Mouse (Mus musculus) left cerebral cortex, adult 11 months (tissue): ENCODE data around the gene Il17re.

Experiments
- DNase-seq: peaks from one replicate; pipeline ENCODE4 v3.0.0; 2022; ENCODE audit warnings: low spot score

Gene Il17re

DNA sequence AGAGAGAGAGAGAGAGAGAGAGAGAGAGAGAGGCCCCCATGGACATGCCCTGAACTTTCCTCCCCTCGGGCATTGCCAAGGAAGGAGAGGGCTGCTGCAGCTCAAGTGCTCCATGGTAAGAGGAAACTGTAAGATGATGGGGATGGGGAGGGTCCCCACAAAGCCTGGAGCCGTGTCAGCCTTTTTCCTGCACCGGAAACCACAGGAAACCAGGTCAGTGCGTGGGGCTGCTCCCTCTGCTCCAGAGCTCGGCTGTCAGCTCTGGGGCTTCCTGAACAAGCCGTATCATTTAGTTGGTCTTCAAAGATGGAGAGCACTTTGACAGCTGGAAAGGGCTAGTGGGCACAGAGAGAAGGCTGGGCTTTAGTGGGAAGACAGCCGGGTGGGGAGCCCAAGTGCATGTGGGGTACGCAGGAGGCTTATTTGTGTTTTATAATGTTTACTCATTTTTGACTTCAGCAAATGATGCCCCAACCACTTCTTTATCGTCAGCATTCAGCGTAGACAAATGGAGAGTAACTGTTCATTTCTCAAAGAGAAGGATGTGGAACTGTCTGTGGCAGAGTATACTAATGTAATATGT, at the start of gene Il17re:
TSS of gene Il17re (plus strand) at position 533 of the 583 bp plus-strand sequence.
- DNase-seq, result no peak

DNA sequence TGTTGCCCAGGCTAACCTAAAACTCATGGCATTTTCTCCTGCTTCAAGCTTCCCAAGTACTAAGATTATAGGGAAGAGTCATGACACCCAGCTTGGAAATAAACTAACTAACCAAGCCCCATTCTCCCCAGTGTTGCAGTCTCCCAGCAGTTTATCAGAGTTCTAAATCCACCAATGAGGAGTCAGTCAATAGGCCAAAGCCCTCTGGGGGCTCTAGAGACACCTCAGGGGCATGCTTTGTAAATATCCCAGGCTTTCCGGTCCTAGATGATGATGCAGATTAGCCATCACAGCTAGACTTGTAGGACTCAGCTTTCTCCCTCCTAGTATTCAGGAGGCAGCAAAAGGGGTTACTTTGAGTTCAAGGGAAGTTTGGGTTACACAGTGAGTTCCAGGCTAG, 48.3 kb upstream of the Il17re start:
- no peak for DNase-seq

DNA sequence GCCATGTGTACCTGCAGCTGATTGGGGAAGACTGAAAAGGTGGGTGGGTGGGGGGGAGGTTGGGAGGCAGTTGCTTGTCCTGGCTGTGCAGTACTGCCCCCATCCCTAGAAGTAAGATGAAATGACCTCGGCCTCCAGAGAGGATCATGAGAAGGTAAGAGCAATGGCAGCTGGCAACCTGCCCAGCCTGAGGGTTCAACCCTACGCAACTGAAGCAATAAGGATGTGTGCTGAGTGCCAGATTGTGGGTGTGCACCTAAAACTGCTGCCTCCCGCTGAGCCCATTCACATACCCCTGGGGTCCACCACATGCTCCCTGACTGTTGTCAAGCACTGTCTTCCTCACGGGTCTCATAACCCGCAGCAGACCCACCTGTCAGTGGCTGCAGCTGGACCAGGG, 41.9 kb upstream of the Il17re start:
- no peak for DNase-seq

DNA sequence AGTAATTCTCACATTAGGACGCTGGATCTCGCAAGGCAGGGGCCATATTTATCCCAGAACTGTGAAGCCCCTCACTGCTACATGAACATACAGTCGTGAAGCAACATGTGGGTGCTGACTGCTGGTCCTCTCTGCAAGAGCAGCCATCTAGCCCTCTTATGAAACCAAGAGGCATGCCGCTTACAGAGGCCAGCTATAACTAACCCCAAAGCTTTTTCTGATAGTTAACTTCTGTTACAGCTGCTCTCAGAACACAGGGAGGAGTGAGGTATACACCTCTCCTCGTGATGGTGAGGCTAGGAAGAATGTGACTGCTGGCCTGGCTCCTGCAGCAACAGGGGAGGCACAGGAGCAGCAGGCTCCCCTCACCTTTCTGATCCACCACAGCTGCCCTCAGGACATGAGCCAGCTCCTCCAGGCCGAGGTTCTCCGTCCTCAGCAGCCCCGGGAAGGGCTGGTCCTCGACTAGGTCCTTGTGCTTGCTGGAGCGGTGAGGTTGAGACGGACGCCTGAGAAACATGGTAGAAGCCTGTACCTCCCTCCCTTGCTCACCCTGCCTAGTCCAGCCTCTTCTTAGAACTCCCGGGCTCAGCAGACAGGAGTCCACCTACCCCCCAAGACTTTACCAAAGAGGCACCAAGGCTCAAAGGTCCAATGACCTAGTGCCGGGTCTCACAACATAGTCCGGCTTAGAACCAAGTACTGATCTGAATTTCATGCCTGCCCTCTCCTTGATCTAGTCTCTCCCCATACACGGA, 39.7 kb upstream of the Il17re start:
- no peak for DNase-seq

DNA sequence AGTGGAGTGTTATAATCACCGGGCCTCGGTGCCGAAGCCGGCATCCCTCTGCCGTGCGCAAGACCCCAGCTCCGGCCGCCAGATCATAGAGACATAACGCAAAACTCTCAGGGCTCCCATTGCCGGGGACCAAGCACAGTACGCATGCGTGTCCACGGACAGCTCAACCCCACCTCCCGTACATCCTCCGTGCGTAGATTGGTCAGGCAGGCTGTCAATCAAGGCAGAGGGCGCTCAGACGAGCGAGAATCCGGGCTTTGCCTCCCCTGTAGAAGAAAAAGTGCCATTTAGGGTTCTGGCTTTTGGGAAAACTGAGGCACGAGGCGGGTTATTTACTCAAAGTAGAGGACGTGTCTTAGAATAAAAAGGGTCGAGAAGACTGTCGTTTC, 39.1 kb upstream of the Il17re start, which contains the start of gene Rpusd3:
TSS of gene Rpusd3 (minus strand) at position 142 of the 389 bp plus-strand sequence.
- peak; percentile 91 for DNase-seq

DNA sequence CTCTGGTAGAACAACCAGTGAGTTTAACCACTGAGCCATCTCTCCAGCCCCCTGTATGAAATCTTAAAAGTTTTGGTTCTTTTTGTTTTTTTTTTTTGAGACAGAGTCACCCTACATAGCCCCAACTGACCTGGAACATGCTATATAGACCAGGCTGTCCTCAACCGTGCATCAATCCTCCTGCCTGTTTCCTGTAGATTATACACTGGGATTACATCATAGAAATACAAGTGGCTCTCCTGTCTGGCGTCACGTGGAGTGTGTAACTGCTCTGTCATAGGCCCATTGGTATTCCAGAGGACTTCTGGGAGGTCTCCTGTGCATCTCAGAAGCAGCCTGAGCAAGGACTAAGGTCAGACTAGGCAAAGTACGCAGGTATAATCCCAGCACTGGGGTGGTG, 35.3 kb upstream of the Il17re start:
- no peak for DNase-seq

DNA sequence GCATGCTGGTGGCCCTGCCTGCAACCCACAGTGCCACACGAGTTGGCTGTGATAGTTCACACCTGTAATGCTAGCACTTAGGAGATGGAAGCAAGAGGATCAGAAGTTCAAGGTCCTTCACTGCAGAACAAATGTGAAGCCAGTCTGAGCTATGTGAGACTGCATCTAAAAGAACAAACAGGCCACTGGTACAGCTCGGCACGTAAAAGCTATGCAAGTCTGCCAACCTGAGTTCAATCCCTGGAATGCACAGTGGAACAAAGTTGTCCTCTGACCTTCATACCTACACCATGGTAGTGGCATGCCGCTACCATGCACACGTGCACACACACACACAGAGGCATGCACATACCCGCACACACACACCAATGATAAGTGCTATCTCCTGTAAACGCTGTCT, 34.1 kb upstream of the Il17re start:
- DNase-seq, result no peak

DNA sequence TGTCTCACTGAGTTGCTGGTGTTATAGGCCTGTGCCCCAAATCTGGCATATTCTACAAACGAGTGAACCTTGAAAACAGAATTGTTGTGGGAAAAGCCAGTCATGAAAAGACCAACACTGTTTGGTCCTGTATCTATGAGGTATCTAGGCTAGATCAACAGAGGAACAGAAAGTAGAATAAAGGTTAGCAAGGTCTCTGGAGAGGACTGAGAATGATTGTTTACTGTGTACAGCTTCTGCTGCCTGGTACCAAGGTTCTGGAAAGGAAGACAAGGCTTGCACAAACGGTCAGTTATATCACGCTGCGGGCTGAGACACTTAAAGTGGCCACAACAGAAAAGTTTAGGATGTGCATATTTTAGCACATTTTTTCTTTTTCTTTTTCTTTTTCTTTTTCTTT, 31.6 kb upstream of the Il17re start:
- no peak for DNase-seq

DNA sequence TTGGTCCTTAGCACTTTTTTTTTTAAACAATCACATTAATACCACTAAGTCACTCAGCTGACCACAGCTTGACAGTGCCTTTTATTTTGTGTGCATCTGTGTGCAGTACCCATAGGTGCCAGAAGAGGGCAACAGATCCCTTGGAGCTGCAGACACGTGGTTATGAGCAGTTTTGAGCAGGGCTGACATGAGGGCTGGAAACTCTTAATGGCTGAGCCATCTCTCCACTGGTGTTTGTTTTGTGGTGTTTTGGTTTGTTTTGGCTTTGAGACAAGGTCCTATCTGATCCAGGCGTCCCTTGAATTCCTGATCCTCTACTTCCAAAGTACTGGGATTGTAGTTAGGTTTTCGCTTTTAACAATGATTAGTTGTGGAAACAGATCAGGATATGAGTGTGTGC, 30.9 kb upstream of the Il17re start:
- DNase-seq, result no peak

DNA sequence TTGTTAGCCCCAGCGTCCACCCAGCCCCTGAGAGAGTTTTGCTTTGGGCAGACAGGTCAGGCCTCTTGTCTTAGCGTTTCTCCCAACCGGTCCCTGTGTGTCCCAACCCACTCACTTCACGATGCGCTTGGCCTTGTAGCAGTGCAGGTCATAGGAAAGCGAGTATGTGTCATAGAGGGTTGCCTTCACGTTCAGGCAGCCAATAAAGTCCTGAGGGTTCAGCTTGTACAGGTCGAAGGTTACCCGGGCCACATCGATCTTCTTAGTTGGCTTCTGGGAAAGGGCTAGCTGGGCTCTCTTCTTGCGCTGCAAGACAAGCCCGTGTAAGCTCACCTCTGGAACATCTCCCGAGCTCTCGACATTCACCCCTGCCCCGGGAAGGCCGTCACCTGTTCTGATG, 30.3 kb upstream of the Il17re start:
- no peak for DNase-seq

DNA sequence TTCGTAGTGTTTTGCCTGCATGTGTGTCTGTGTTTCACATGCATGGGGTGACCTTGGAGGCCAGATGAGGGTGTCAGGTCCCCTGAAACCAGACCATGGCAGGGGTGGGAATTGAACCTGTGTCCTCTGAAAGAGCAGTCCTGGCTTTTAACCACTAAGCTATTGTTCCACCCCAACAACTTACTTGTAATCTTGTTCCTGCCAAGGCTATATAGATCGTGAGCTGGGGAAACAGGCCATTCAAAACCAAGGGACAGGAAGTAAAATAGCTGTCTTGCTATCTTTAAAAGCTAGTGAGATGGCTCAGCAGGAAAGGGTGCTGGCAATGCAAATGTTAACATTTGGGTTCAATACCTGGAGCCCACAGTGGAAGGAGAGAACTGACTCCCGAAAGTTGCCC, 28.3 kb upstream of the Il17re start:
- no peak for DNase-seq

DNA sequence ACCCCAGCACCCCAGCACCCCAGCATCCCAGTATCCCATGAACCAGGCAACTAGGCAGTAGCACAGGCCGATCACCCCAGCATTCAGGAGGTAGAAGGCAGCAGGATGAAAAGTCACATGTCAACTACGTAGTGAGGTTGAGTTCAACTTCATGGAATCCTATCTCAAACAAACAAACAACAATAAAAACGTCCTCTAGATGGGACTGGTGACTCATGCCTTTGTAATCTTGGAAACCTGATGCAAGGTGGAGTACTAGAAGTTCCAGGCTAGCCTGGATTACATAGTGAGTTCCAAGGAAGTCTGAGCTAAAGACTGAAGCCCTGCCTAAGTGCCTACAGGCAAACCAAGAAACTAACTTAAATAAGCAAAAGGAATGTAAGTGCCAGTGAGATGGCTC, 27.4 kb upstream of the Il17re start:
- no peak for DNase-seq

DNA sequence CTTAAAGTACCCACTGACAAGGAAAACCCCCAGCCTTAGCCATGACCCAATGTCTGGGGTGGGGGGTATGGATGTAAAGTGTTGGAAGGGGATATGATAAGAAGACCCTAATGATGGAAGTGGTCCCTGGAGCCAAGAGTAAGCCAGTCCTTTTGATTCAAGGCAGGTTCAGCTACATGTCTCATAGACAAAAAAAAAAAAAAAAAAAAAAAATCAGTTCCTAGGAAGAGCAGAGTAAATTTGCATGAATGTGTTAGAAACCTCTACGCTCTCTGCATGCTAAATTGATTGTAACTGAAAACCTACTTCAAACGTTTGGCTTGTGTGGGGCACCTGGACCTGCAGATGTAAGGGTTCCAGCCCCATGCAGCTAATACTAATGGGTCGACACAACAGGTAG, 26.5 kb upstream of the Il17re start:
- no peak for DNase-seq

DNA sequence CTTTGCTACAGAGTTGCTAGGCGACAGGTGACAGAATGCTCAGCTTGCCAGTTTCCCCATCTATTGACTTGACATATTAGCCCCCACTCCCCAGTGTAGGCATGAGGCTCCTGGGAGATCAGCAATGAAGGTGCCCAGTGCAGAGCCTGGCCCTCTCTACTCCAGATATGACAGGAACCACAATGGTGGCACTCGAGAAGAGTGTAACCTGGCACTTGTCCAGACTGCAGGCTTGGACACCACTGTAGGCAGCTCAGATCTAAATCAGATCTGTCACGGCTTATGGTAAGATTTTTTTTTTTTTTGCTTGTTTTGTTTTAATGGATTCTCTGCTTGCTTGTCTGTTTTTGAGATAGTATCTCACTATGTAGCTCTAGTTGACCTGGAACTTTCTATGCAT, 24.6 kb upstream of the Il17re start:
- no peak for DNase-seq

DNA sequence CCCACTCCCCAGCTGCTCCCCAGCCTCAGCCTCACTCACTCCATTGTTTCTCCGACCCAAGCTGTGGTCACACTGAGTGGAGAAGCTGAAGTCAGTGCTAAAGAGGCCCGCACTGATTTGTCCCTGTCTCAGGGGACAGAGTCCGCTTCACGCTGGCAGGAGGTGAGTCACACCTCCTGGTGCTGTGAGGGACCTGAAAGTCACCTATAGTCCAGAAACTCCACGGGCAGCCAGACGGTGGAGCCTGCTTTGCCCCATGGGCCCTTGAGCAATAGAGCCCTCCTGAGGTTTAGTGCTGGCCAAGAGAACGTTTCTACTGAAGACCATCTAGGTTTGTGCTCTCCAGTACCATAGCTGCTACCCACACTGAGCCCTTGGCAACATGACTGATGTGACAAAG, 23.6 kb upstream of the Il17re start:
- no peak for DNase-seq

DNA sequence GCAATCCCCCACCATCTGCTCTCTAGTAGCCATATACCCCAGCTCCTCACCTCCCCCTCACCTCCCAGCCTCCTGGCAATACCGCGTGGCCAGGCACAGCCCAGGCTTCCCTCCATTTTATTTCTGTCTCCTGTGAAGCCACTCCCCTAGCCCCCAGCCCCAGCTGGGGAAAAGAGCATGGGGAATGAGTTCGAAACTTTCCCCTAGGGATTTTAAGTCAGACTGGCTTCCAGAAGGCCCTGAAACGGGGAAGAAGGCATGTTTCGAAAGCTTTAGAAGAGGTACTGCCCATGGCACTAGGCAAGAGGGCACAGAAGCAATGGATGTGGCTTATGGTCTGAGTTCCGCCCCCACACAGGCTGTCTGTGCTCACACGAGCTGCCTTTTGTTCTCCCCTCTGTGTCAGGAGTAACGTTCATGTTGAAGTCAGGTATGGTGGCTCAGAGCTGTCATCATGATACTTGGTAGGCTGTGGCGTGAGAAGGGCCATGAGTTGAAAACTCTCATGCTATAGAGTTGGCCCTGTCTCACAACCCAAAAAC, 22.5 kb upstream of the Il17re start, which contains the start of gene Cidec:
TSS of gene Cidec (minus strand) at position 97 of the 542 bp plus-strand sequence.
- no peak for DNase-seq

DNA sequence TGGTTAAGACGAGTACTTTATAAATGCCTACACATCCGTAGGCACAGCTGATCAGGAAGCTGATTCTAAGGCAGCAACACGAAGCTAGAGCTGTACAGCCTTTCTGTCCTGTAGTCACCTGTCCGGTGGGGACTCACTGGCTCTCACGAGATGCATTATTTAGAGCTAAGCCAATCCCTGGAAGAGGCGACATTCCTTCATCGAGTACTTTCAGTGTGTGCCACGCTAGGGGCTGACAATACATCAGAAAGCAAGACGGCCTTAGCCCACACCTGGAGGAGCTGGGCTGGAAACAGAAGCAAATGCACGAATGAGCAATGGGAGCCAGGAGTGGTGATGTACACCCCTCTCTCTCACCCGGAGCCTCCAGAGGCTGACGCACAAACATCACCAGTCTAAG, 21.1 kb upstream of the Il17re start:
- DNase-seq, result no peak

DNA sequence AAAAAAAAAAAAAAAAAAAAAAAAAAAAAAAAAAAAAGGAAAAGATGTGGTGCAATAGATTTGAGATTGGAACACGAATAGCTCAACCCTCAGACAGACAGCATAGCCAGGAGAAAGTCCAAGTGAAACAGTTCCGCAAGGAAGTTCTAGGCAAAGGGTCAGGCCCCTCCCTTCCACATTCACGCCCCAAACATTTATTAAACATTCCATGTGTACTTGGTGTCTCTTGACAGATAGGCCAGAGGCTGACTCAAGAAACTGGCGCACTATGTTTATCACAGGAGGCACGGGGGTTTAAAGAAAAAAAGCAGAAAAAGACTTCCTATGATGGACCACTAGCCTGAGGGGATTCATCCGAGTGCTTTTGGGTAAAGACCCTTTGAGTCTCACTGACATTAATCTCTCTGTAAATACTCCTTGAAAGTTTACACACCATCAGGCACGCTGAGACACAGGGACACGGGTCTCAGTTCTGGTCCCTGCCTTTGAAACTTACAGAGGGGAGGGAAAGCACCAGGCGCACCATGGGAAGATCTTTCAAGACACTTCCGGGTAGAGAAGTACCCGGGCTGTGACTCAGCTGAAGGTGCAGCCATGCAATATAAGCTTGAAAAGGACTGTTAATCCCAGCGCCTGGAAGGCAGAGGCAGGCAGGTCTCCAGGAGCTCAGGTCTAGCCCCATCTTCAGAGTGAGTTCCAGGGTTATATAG, 19.4 kb upstream of the Il17re start:
- no peak for DNase-seq

DNA sequence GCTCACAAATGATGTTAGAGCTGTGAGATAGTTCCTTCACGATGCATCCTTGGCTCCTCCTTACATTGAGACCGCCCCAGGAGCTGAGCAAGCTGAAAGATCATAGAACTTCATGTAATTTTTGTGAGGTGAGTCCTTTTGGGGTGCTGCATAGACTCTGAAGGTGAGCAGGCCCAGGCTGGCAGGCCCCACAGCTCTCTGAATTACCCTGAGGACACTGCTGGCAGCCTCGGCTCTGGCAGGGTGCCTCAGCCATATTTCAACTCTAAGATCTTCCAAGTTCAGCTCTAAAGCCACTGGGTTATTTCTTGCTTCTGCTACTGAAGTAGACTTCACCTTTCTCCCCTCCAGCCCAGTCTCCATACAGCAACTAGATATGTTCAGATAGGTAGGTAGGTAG, 17.6 kb upstream of the Il17re start:
- no peak for DNase-seq

DNA sequence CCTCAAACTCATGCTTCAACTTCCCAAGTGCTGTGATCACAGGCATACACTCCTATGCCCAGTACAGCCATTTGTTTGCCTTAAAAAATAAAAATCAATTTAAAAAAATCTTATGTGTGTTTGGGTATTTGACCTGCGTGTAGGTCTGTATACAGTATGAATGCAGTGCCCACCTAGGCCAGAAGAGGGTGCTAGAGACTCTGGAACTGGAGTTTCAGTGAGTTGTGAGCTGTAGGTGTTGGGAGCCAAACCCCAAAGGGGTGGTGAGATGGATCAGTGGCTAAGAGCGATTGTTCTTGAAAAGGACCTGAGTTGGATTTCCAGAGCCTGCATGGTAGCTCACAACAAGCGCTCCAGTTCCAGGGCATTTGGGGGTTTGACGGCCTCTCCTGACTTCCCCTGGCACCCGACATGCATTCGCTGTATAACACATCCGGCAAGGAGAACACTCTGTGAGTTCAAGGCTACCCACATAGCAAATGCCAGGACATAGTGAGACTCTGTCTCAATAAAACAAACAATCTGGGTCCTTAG, 17.1 kb upstream of the Il17re start:
- no peak for DNase-seq

DNA sequence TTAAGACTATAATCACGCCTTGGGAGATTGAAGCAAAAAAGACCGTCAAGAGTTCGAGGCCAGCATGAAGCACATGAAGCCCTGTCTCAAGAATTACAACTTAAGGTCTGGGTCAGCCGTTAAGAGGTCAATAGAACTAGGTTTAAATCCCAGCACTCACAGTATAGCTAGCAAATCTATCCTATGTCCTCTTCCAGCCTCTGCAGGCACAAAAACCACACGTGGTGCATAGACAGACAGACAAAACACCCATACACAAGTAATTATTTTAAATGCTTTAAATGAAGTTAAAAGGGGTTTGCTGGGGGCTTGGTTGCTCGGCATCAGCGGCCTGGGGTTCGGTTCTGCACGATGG, 16.2 kb upstream of the Il17re start:
- DNase-seq, result no peak

DNA sequence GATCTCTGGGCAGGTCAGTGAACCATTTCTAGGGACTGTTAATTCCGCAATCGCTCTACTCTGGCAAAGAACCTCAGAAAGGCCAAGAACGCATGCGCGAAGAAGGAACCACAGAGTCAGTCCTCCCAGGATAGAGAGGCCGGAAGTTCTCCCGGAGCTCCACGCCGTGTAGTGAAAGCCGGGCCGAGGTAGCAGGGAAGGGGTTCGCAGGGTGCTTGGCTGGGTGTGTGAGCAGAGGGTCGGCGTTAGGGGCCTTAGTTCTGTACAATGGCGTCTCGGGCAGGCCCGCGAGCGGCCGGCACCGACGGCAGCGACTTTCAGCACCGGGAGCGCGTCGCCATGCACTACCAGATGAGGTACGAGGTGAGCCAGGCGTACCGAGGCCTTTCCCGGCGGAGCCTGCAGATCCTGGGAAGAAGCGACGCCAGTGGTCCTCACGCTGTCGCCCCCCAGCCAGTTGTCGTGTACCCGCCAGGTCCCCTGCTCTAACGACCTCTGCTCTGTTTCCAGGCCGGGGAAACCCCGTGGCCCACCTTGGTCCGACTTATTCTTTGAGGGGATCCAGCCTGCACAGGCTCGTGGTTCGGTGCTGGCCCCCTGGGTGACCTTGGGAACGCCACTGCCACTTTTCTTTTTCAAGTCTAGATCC, 15.7 kb upstream of the Il17re start, which contains the start of gene Jagn1:
TSS of gene Jagn1 (plus strand) at position 128 of the 649 bp plus-strand sequence.
- DNase-seq, result peak; percentile 78
